Mouse (Mus musculus) midbrain, embryonic 11.5 days (tissue): Measurements from ENCODE around the gene Rftn1. TPM values are rescaled to one million over a fixed set of nuclear protein-coding genes. Genes with fewer than 3 reads are reported as not detected.

ENCODE experiments used
- ATAC-seq: fragments of 200-750 bp; cut with Nextera tagmentation; 2 replicates; pipeline ENCODE4 v1.8.0; 2017; ENCODE audit warnings: moderate TSS enrichment, moderate library complexity; ENCODE audit not compliant: low FRiP score
- DNase-seq: peaks from one replicate; pipeline ENCODE4 v3.0.0; 2015; ENCODE audit warnings: low spot score; ENCODE audit errors: missing footprints
- H3K27ac ChIP-seq: fragments of 300-500 bp; sonication (generic); 2 replicates; pipeline ENCODE4 v1.5.1; 2014; ENCODE audit warnings: low read depth, low read length
- H3K27me3 ChIP-seq: fragments of 300-500 bp; sonication (generic); 2 replicates; pipeline ENCODE4 v1.6.1; 2014; ENCODE audit warnings: mild to moderate bottlenecking, low read length, moderate library complexity, mixed read lengths; ENCODE audit not compliant: control insufficient read depth, insufficient read depth
- H3K36me3 ChIP-seq: fragments of 300-500 bp; sonication (generic); 2 replicates; pipeline ENCODE4 v1.6.1; 2014; ENCODE audit warnings: mild to moderate bottlenecking, low read length, moderate library complexity, mixed read lengths; ENCODE audit not compliant: control insufficient read depth, insufficient read depth
- H3K4me1 ChIP-seq: fragments of 300-500 bp; sonication (generic); 2 replicates; pipeline ENCODE4 v1.6.1; 2014; ENCODE audit warnings: low read length; ENCODE audit not compliant: control insufficient read depth, insufficient read depth
- H3K4me2 ChIP-seq: fragments of 300-500 bp; sonication (generic); 2 replicates; pipeline ENCODE4 v1.6.1; 2014; ENCODE audit warnings: mild to moderate bottlenecking, moderate library complexity
- H3K4me3 ChIP-seq: fragments of 300-500 bp; sonication (generic); 2 replicates; pipeline ENCODE4 v1.5.1; 2014; ENCODE audit warnings: low read depth, low read length
- H3K9ac ChIP-seq: fragments of 300-500 bp; sonication (generic); 2 replicates; pipeline ENCODE4 v1.6.1; 2014; ENCODE audit warnings: low read length
- H3K9me3 ChIP-seq: fragments of 300-500 bp; sonication (generic); 2 replicates; pipeline ENCODE4 v1.6.1; 2016; ENCODE audit warnings: low read length; ENCODE audit not compliant: control insufficient read depth
- WGBS: fragments of 180-500 bp; shearing (Covaris S2); extraction: QIAGEN DNeasy Blood & Tissue Kit; methylation state at CpG from one replicate; pipeline ENCODE4 v1.1.7; 2014; 5-methylcytosine and 5-hydroxymethylcytosine counted together
- polyA plus RNA-seq: library from polyadenylated mRNA; unstranded; fragments of >200 nt; fragmentation: Nextera tagmentation; extraction: Ambion mirVana; gene quantifications from 2 replicates; pipeline ENCODE4 v1.2.1, GENCODE M21; 2014

The Rftn1 gene
- polyA plus RNA-seq, 1 experiment from 2014 or later = 4.3 TPM

- DNase-seq = no peak
- Histone ChIP-seq H3K36me3 (no peaks in the 10 kb centered on the region), H3K27me3 (no peaks in the 10 kb centered on the region), H3K4me3 (no peak overlapping the region), H3K4me1 (no peaks in the 10 kb centered on the region), H3K9me3 (no peaks in the 10 kb centered on the region), H3K27ac (no peak overlapping the region), H3K9ac (no peak overlapping the region), H3K4me2 (no peak overlapping the region)
- ATAC-seq = no peak
- WGBS = 82% methylated on average over 4 of the region's 4 CpGs
Observed at GRCm38 (mm10) chr17:50229534-50229933, 39.1 kb upstream of the Rftn1 start.

DNA sequence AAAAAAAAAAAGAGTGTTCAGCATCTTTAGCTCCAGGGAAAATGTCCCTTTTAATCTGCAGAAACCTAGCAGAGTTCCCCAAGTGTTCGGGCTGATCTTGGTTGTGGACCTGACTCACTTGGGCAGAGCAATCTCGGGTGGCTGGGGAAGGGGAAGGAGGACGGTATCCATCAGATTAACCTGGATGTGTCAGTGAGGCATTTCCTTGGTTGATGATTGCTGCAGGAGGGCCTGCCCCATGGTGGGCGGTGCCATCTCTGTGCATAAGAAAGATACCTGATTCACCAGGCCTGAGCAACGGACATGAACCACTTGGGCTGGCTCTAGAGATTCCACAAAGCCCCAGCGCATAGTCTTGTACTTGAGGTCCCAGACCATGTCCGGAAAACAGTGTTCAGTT lies 36.9 kb upstream of the Rftn1 start:
- Histone ChIP-seq H3K9ac (no peak overlapping the region), H3K36me3 (no peaks in the 10 kb centered on the region), H3K27me3 (no peaks in the 10 kb centered on the region), H3K4me2 (no peak overlapping the region), H3K9me3 (no peaks in the 10 kb centered on the region), H3K4me3 (no peak overlapping the region), H3K27ac (no peak overlapping the region), H3K4me1 (no peaks in the 10 kb centered on the region)
- DNase-seq (no peak), ATAC-seq (no peak)
- WGBS = 77% methylated on average over 7 of the region's 7 CpGs

DNA sequence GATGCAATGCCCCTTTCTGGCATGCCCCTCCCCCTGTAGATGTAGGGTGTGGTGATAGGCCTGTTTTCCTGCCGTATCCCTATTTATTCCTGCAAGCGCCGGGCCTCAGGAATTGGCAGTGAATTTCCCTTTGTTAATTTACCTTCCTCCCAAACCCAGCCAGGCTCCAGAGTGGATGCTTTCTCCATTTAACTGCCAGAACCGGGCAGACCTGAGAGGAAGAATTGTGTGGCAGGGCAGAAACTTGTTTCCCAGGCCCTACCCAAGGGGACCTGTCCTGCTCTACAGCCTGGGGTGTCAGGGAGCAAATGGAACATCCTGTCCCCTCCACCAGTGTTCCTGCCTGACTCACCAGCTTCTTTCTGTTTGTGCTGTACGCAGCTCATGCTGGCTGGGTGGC lies 34.2 kb upstream of the Rftn1 start:
- H3K27me3 ChIP-seq = no peaks in the 10 kb centered on the region
- 80% methylated on average over 5 of the region's 5 CpGs for WGBS
- H3K9ac ChIP-seq = no peak overlapping the region
- H3K36me3 ChIP-seq = no peaks in the 10 kb centered on the region
- no peak overlapping the region for H3K27ac ChIP-seq
- no peak overlapping the region for H3K4me2 ChIP-seq
- H3K4me3 ChIP-seq = no peak overlapping the region
- H3K4me1 ChIP-seq = no peaks in the 10 kb centered on the region
- no peaks in the 10 kb centered on the region for H3K9me3 ChIP-seq
- no peak for DNase-seq
- no peak for ATAC-seq

- Histone ChIP-seq H3K9ac (no peak overlapping the region), H3K27me3 (no peaks in the 10 kb centered on the region), H3K4me1 (no peaks in the 10 kb centered on the region), H3K9me3 (no peaks in the 10 kb centered on the region), H3K27ac (no peak overlapping the region), H3K4me2 (no peak overlapping the region), H3K36me3 (no peaks in the 10 kb centered on the region), H3K4me3 (no peak overlapping the region)
- DNase-seq (no peak), ATAC-seq (no peak)
- 82% methylated on average over 4 of the region's 4 CpGs for WGBS
Observed at GRCm38 (mm10) chr17:50217978-50218377, 27.5 kb upstream of the Rftn1 start.

GRCm38 (mm10) chr17:50215104-50215503 lies 24.6 kb upstream of the Rftn1 start:
- 91% methylated on average over 6 of the region's 6 CpGs for WGBS
- no peak overlapping the region for H3K27ac ChIP-seq
- H3K27me3 ChIP-seq = no peaks in the 10 kb centered on the region

GRCm38 (mm10) chr17:50213117-50213516 lies 22.6 kb upstream of the Rftn1 start:
- H3K27ac ChIP-seq = no peak overlapping the region
- ATAC-seq = no peak
- H3K9ac ChIP-seq = no peak overlapping the region
- no peak for DNase-seq
- H3K4me2 ChIP-seq = no peak overlapping the region
- no peaks in the 10 kb centered on the region for H3K9me3 ChIP-seq
- no peaks in the 10 kb centered on the region for H3K36me3 ChIP-seq
- H3K27me3 ChIP-seq = no peaks in the 10 kb centered on the region
- WGBS = 92% methylated on average over 4 of the region's 4 CpGs
- H3K4me1 ChIP-seq = no peaks in the 10 kb centered on the region
- H3K4me3 ChIP-seq = no peak overlapping the region

More at GRCm38 (mm10) chr17:50215104-50215503, 24.6 kb upstream of the Rftn1 start:
- Histone ChIP-seq H3K9me3 (no peaks in the 10 kb centered on the region), H3K4me1 (no peaks in the 10 kb centered on the region), H3K4me2 (no peak overlapping the region), H3K9ac (no peak overlapping the region), H3K4me3 (no peak overlapping the region), H3K36me3 (no peaks in the 10 kb centered on the region)
- DNase-seq (no peak), ATAC-seq (no peak)

DNA sequence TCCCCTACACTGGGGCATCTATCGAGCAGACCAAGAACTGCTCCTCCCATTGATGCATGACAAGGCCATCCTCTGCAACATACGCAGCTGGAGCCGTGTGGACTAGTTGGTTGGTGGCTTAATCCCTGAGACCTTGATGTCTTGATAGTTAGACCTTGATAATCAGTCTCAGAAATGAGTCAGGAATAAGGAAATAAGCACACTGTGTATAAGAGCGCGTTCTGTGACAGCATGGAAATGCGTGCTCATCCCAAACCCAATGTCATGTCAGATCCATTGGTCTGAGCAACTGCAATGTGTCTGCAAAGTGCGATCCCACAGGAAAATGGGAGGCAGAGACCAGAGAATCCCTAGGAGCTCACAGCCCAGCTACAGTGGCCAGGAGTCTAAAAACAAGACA lies 21.3 kb upstream of the Rftn1 start:
- H3K27me3 ChIP-seq = no peaks in the 10 kb centered on the region
- ATAC-seq (no peak), DNase-seq (no peak)
- H3K4me1 ChIP-seq = no peaks in the 10 kb centered on the region
- H3K27ac ChIP-seq = no peak overlapping the region
- no peak overlapping the region for H3K4me2 ChIP-seq
- no peak overlapping the region for H3K9ac ChIP-seq
- H3K4me3 ChIP-seq = no peak overlapping the region
- H3K9me3 ChIP-seq = no peaks in the 10 kb centered on the region
- WGBS = 94% methylated on average over 7 of the region's 7 CpGs
- no peaks in the 10 kb centered on the region for H3K36me3 ChIP-seq

GRCm38 (mm10) chr17:50209831-50210230 lies 19.4 kb upstream of the Rftn1 start:
- H3K27ac ChIP-seq = no peak overlapping the region
- DNase-seq (no peak), ATAC-seq (no peak)
- H3K4me2 ChIP-seq = no peak overlapping the region
- no peaks in the 10 kb centered on the region for H3K9me3 ChIP-seq
- H3K4me3 ChIP-seq = no peak overlapping the region
- H3K9ac ChIP-seq = no peak overlapping the region
- H3K27me3 ChIP-seq = no peaks in the 10 kb centered on the region
- WGBS = 91% methylated on average over 6 of the region's 6 CpGs
- H3K4me1 ChIP-seq = no peaks in the 10 kb centered on the region
- no peaks in the 10 kb centered on the region for H3K36me3 ChIP-seq

DNA sequence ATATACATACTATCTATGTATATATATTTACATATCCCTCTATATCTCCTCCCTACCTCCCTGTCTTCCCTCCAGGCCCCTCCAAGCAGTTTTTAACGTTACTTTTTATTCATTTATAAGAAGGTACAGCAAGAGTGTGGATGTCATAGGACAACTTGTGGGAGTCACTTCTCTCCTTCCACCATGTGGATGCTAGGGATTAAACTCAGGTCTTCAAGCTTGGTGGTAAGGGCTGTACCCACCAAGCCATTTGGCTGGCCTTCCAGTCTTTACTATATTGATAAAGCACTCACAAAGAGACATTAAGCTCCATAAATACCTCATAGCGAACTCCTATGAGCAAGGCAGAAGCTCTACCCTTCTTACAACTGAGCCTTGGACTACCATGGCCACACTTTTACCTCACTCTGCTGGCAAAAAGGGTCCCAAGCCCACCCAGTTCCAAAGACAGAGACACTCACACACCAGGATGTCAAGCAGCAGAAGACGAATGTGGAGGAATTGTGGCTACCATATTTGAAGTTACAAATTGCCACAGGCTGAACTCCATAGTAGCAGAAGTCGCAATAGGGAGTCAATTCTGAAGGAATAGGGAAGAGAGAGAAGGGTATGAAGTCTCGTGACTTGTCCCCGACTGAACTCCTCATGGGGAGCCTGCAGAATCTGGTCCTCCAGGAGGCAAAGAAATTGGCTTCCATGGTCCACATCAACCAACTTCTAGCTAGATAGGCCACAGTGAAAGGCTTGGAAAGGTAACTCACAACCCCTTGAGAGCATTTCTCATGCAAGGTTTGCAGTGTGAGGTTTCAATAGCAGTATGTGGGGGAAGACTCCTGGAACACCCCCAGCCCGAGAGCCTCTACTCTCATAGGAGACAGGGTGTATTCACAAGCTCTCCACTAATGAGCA lies 17.9 kb upstream of the Rftn1 start:
- ATAC-seq (no peak), DNase-seq (no peak)
- H3K4me1 ChIP-seq = no peaks in the 10 kb centered on the region
- 90% methylated on average over 7 of the region's 7 CpGs for WGBS
- no peak overlapping the region for H3K4me2 ChIP-seq
- H3K9me3 ChIP-seq = no peaks in the 10 kb centered on the region
- H3K27ac ChIP-seq = no peak overlapping the region
- no peaks in the 10 kb centered on the region for H3K27me3 ChIP-seq
- no peak overlapping the region for H3K9ac ChIP-seq
- H3K4me3 ChIP-seq = no peak overlapping the region
- no peaks in the 10 kb centered on the region for H3K36me3 ChIP-seq
